Mouse (Mus musculus) 3T3-L1 (cell line): ENCODE measurements around the gene Utrn.
A peak's percentile ranks its signal among the peaks of the same experiment; 100 is the strongest.

Experiments used
- DNase-seq: peaks from one replicate; pipeline ENCODE4 v3.0.0-alpha.2; 2015; ENCODE audit warnings: low read depth, low spot score

Utrn gene

DNA sequence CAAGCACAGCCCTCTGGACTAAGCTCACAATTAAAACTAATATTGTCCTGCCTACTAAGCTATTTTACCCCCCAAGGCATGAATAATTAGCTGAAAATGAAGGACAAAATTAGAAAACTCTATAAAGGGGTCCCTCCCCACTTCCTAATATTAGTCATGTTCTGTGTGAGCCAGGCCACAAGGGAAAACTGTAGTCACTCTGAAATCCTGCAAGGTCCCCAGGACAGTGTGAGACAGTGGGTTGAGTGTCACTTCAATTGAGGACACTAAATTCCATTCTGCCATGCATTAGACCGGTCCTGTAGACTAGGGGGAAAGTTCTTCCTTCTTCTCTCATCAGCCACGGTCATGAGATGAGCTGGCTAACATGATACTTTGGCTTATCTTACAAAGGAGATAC is 69.7 kb downstream of the Utrn start:
- DNase-seq: no peak

DNA sequence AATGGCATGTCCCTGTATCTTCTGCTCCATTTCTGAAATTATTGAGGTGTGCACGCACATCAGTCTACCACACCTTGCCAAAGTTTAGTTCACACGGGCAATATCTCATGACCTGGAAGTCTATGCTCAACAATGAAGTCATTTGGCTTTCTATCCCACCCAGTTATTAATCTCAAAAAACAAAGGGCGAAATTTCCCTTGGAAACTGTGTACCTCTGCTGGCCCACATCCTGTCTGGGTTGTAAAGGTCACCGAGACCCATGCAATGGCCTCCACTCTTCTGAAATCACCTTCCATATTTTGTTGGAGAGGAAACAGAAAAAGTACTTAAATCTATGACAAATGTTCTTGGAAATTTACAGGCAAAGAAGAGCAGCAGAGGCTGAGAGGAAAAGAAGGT is 70.9 kb downstream of the Utrn start:
- DNase-seq: no peak

DNA sequence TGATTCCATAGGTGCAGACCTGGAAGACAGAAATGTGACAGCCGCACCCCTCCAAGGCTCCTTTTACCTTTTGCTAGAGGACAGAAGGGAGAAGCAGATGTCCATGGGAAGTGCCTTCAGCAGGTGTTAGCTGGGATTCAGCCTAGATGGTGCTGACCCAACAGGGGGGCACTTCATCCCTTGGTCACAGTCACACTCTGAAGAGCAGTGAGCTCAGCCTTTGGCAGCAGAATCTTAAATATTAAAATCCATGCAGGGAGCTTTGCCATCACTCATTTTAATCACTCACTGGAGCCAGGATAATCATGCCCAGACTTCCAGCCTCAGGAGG is 72.7 kb downstream of the Utrn start:
- DNase-seq: no peak

DNA sequence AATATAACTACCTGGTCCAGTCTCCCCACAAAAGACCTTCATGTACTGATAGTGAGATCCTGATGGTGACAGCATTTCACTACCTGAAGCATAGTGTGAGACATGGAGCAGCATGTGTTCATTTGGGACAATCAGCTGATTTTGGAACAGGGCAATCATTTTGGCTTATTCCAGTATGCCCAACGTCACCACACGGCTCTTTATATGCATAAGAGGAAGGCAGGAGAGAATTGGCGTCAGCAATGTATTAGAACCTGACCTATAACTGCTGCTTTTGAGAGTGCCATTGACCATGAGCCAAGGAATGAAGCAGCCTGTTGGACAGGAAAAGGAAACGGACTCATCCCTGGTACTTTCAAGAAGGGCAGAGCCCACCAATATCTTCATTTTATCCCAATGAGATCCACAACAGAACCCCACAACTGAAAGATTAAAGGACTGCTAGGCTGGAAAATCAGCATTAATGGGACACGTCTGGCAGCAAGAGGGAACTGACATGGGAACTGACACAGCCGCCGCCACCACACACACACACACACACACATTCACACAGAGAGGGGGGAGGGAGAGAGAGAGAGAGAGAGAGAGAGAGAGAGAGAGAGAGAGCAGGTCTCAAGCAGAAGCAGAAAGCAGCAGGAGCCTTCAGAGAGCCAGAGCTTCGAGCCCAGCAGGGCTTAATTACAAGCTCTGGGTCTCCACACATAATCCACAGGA is 73.2 kb downstream of the Utrn start:
- DNase-seq: no peak

DNA sequence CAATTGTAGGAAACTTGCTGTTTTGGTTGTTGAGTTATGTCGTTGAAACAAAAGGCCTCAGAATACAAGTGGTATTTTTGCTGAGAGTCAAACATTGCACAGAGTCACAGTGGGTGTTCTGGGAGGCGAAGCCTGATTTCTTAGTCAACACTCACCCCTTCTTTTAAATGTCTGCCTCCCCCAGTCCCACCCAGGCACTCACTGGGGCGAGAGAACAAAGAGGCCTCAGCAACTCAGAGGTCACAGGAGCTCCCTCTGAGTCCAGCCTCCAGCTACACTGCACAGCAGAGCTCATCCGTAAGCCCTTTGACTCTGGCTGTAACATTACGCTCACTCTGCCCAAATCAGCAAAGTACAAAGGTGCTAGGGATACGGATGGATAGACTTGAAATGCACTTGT is 77.1 kb downstream of the Utrn start:
- DNase-seq: no peak

DNA sequence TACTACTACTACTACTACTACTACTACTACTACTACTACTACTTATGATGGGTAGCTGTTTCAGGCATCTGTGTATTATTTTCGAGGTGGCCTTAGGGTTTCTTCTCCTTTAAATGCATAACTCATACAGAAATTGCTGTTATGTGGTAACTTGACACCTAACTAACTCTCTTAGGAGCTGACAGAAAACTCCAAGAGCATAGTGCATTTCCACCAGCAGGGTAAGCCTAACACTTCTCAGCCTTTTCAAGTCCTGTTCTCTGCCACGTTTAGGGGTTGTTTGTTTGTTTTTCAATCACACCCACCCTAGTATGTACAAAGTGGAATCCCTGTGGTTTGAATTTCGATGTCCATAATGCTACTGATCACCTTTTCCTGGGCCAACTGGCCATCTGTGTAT is 78.3 kb downstream of the Utrn start:
- peak; percentile 63 for DNase-seq

DNA sequence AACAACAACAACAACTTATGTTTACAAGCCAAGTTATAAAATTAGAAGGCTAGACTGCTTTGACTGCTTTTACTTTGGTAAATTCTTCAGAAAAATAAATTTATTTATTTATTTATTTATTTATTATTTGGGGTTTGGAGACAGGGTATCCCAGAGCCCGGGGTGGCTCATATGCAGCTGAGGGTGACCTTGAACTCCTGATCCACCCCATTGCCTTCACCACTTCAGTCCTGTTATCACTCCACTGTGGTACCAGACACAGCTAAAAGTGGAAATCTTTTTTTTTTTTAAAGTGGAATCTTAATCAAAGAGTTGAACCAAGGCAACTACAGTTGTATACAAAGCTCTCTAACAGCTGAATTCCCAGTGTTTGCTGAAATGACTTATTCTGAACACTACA is 80.6 kb downstream of the Utrn start:
- DNase-seq: no peak

DNA sequence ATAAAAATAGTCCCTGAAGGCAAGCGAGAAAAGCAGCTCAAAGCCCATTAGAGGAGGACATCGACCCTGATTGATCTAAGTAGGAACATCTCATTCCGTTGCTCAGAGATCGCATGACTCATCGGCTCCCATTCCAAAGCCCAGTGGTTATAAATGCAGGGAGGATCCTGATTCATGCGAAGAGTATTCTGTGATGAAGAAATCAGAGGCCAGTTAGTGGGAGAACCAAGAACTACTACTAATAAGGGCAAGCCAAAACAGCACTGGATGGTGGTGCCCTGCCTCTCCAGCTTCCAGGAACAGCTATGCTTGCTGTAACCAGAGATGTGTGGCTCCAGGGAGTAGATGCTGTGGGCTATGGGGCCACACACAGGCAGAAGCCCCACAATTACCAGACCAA is 81.2 kb downstream of the Utrn start:
- peak; percentile 97 for DNase-seq

DNA sequence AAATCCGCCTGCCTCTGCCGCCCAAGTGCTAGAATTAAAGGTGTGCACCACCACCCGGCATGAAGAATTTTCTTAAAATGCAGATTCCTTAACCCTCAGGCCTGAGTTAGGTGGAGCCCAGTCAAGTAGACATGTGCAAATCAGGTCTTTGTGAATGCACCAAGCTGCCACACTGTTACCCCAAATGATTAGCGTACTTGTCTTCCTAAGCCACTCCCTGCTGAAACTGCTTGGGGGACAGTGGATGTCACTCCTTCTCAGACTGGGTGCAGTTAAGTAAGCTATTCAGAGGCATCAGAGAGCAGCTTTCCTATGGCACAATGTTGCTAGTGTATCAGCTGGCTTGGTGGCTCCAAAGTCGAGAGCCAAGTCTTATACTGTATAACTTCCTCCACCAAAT is 83.9 kb downstream of the Utrn start:
- DNase-seq: no peak

DNA sequence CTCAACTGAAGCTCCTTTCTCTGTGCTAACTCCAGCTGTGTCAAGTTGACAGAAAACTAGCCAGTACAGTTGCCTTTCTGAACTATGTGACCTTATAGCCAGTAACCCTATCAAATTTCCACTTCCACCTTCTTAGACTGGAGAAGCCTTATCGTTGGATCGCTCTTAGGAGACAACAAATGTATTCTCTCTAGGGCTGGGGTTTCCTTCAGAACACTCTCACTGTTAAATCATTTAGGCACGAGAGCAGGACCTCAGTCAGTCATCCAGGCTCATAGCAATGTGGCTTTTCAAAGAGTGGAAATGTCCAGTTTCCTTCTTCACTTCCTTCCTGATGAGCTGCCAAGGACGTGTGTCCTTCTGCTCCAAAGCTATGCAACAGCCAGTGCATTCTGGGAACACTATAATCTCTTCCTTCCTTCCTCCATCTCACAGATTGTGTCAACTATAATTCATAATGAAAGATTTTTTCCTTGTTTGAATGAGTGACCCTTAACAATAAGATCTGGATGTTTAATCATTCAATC is 87.7 kb downstream of the Utrn start:
- DNase-seq: no peak

DNA sequence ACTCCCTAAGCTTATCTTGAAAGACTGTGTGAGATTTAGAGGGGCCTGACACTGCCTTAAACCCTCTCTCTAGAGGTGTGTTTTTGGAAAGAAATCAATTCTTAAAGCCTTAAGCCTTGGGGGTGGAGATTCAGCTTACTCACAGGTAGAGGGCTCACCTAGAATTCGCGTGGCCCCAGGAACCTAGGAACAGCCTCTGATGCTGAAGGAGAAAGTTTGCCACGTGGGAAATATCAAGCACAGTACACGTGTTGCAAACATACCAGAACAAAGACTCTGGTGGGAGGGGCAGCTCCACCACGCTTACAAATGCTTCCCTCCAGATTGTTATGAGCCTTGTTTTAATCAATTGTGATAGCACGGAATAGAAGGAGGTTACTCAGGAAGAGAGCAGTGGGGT is 96.0 kb downstream of the Utrn start:
- DNase-seq: no peak

DNA sequence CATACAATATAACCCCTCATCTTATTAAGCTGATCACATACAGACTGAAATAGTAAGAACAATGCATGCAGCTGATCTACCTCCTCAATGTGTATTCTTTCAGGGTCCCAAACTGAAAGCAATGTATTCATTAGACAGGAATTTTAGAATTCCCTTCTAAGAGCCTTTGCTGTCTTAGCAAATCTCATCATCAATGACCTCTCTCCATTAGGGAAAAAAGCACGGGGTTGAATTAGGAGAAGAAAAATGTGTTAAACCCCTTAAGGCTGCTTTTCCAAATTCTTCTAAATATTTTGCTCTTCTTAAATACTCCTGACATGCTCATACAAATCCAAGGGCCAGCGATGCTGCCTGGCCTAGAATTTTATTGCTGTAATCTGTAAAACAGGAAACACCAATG is 97.7 kb downstream of the Utrn start:
- DNase-seq: no peak

DNA sequence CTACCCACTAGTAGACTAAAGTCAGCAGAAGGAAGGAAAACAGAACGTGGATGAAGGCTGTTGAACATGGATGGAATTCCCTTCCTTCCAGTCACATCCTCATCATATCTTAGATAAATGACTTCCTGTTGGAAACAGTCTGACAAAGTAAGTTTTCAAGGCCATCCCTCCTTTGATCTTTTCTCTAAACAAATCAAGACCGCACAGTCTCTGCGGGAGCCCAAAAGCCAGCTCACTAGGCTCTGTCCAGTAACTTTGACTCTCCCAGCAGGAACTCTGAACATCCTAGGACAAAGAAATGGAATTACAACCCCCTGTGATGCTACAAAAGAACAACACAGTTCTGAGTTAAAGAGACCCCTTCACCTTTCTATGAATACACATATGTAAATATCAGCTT is 106.5 kb downstream of the Utrn start:
- no peak for DNase-seq

DNA sequence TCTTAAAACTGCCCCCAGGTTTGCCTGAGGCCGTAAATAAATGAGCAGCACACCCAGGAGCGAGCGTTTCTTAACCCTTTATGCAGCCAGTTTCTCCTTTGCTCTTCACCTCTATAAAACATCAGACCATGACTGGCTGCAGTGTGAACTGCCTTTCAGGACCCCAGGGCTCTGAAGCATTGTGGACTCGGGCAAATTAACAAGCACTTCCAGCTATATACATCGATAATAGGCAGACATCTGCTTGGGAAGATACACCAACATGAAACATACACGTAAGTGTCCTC is 110.5 kb downstream of the Utrn start:
- DNase-seq: no peak

DNA sequence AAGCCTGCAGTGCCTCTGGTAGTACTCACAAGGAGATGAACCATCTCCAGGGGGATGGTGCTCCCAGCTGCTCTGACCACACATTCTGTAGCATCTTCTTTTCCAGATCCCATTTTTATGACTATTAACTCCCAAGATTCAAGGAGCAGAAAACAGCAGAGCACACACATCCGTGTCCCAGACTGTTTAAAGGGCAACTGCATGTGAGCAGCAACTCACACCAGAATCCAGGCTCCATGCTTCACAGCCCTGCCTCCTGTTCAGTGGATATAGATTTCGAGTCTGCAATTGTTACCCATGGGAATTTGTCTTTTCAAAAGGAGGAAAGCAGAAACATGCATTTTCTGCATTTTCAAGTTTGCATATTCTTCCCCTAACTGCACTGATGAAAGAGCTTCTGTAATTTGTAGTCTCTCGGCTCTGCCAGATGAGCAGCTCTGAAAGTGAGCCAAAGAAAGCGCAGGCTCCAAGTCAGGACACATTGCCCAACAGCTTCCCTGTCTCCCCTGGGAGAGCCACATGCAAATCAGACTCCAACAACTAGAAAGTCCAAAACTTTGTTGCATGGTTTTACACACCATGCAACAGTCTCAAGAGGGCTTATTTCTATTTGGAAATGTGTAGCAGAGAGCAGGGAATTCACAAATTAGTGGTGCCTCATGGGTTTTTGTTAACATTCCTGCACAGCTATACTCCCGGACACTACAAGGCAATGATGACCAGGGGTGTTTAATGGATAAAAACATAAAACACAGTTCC is 111.0 kb downstream of the Utrn start:
- DNase-seq: peak; percentile 84

DNA sequence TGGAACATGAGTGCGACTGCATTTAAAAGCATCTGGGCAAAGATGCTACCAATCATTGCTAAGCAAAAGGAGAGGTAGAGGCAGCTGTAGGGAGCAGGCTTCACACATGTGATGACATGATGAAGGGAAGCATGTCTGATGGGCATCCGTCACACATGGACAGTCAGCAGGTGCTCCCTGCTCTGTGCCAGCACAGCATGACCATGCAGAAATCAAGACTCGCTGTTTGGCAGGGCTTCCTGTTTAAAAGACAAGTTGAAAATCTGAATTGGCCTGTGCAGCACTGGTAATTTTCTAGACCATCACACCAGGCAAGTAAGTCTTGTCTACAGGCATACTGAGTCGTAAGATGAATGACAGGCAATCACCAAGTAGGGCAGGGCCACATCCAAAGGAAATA is 112.5 kb downstream of the Utrn start:
- peak; percentile 37 for DNase-seq

DNA sequence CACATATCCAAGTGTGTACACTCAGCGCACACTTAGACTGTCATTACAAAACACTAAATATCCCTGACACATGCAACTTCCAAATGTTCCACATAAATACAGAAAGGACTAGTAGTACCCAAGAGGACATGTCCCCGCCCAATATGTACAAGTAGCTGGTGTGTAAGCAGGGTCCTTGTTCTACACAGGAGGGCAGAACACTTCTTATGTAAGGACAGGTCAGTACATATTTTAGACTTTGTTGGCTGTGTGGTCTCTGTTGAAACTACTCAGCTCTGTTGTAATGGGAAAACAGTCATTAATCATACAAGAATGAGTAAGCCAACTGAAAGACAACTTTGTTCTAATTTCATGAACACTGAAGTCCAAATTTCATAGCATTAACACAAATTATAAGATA is 114.3 kb downstream of the Utrn start:
- DNase-seq: peak; percentile 55

DNA sequence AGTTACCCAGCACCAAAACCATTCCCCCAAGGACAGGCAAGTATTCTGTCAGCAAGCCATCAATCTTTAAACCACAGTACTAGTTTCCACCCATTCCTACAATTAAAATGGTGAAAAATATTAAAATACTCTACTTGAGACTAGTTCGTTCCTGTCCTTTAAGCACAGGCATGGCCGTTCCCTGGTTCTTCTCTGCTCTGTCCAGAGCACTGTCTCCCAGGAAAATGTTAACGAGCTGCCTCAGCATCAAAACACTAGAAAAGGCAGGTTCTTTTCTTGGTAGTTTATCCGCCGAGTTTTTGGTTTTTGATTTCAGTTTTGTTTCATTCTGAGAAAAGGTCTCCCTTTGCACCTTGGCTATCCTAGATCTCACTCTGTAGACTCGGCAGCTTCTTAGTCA is 115.0 kb downstream of the Utrn start:
- peak; percentile 39 for DNase-seq

DNA sequence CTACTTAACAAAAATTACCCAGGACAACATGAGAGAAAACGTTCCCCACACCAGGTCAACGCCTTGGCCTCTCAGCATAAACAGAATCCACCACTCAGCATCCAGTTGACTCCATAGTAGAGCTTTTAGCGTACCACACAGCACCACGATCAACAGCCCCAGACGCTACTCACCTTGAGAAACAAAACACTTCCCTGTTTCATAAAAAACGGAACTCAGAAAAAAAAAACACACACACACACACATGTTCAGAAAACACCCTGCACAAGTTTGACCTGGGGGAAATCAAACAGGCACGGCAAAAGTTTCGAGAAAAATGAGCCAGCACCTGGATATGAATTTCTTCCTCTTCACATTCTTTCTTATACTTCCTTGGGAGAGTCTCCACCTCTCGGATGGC is 125.4 kb downstream of the Utrn start:
- no peak for DNase-seq

DNA sequence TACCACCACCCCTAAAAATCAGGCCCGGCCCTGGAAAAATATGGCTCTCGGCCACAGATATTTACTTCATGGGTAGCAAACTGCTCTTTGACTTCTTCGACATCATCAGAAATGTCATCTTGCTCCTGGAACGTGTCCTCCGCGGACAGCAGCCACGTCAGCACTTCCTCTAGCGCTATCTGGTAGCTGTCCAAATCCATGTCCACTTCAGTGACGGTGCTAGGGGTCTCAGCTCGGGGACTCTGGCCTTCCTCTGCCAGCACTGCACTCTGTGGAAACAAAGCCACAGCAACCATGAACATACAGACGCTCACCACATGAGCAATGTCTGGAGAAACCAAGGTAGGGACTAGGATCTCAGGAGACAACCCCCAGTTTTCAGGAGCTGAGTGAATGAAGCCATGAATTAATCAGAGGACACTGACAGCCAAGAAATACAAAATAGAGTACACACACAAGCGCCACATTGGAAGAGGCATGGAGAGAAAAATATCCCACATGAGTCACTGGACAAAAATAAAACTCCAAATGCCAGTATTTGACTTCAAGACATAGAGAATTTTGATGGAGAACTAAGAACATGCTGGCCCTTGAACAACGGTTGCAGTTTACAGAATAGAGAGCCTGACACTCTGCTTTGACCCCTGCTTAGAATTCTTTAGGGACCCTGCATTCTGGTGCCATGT is 129.7 kb downstream of the Utrn start:
- DNase-seq: no peak

DNA sequence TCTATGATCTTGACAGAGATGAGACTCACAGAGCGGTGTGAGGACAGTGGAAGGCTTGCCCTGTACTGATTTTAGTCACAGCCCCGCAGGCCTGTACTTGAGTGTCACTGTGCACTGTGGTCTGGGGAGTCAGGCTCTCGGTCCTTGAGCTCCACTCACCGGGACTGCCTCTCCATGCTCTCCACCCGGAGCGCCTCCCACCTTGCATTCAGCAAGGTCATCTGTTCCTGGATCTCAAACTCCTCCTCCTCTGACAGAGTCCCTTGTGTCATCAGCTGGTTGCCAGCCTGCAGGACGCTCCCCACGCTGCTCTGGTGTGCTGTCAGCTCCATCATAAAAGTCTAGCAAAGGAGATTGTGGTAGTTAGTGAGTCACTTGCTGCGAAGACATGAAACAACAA is 131.2 kb downstream of the Utrn start:
- no peak for DNase-seq

DNA sequence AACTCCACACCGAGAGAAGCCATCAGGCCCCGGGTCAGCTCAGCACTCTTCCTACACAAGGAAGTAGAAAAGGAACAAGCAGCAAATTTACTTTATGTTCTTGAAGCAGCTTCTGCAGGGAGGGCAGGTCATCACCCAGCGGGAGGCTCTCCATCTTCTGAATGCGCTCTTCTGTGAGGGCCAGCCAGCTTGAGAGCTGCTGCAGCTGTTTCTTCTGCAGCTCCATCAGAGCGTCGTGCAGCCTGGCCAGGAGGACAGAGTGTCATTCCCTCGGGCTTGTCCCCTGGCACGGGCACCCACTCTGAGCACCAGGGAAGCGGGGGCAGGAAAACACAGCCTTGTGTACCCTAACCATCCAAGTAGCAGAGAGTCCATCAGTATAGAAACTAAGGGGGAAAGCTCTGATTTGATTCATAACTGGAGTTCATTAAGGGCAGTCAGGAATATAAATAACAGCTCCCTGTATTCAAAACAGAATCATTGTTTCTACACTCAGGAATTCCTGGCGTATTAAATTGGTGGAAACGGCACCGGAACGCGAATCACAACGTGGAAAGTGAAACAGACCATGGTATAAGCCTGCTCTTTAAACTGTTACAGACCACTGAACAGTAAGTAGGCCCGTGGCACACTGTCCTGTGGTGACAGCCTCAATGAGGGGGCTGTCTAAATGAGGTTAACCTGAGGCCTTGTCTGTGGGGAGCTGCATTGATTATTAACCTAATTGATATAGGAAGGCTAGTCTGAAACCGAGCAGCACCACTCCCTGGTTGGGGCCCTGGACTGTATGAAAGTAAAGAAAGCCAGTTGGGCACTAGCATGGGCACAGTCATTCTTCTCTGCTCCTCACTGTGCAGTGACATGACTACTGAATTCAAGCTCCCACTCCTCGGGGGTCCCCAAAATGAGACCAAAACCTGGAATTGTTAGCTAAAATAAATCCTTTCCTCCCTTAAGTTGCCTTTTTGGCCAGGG is 132.0 kb downstream of the Utrn start:
- no peak for DNase-seq
